In the genomic region with DNA sequence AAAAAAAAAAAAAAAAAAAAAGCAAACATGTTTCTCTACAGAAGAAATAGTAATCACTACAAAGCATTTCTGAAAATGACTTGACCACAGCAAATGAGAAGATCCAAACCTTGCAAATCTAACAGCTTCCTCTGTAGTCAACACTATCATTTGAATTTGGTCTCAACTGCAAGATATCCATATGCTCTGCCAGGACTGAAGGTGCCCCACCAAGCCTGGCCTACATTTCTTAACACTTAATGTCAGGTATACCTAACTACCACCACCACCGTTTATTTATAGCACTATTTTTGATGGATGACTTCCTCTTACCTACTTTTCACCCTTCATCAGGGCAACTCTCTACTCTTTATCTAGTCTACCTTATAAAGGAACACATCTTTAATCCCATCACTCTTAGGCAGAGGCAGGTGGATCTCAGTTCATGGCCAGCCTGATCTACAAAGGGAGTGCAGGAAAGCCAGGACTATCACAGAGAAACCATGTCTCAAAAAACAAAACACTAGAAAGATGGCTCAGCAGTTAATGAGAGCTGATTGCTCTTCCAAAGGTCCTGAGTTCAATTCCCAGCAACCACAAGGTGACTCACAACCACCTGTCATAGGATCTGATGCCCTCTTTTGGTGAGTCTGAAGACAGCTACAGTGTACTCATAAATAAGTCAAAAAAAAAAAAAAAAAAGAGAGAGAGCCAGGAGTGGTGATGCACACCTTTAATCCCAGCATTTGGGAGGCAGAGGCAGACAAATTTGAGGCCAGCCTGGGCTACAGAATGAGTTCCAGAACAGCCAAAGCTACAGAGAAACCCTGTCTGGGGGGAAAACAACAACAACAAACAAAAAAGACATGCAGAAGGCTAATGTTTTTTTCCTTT, we compare ENCODE assay signal across 9 mouse cellular contexts. TPM values are rescaled to one million over a fixed set of nuclear protein-coding genes. Genes with fewer than 3 reads are reported as not detected.
DNase-seq lines count a peak whose midpoint lies in the region; ATAC-seq and TF ChIP-seq lines count a peak whose summit lies in the region.
"Had no signal": no experiment of that assay in that cellular context is flagged by ENCODE, and none has a peak within 500 bp of the region (broad histone marks: within the 10 kb centered on the region; RNA-seq: fewer than 3 reads in every experiment).

No protein-coding gene starts in this region.

- H3K4me2 ChIP-seq in heart, postnatal 0 days (ENCODE audit: low read depth, low read length): peak overlapping the region; percentile 65
- H3K4me2 ChIP-seq in hindbrain, embryonic 15.5 days: peak overlapping the region; percentile 83
- H3K4me2 ChIP-seq in midbrain, embryonic 14.5 days (ENCODE audit: low read length): peak overlapping the region; percentile 77

- H3K27me3 ChIP-seq in heart, postnatal 0 days (ENCODE audit: control insufficient read depth, insufficient read depth, low read length): no peaks in the 10 kb centered on the region
- H3K27me3 ChIP-seq in MEL (ENCODE audit: control insufficient read depth in 1 of 2, insufficient read depth in 2 of 2, low read length in 2 of 2): no peaks in the 10 kb centered on the region
- no peaks in the 10 kb centered on the region for H3K27me3 ChIP-seq in hindbrain, embryonic 15.5 days
- no peaks in the 10 kb centered on the region for H3K27me3 ChIP-seq in midbrain, embryonic 14.5 days (ENCODE audit: control insufficient read depth, insufficient read depth, low read length)

- no peak for TF ChIP-seq POLR2A in MEL (IDR thresholded peaks at IDR 0.05; ENCODE audit: control insufficient read depth in 1 of 2, insufficient read depth in 1 of 2, low read depth in 1 of 2, low read length in 2 of 2, poor library complexity in 1 of 2)

- no peak for TF ChIP-seq RAD21 in MEL (IDR thresholded peaks at IDR 0.05; ENCODE audit: low read depth, low read length)

- peaks cover 21% of the 10 kb centered on the region for H3K4me1 ChIP-seq in heart, postnatal 0 days (ENCODE audit: control insufficient read depth, insufficient read depth)
- peaks cover 9 to 17% of the 10 kb centered on the region in 2 experiments for H3K4me1 ChIP-seq in MEL (ENCODE audit: control insufficient read depth in 1 of 2, insufficient read depth in 2 of 2, low read length in 2 of 2)
- peaks cover 47% of the 10 kb centered on the region for H3K4me1 ChIP-seq in hindbrain, embryonic 15.5 days (replicated peaks)
- H3K4me1 ChIP-seq in midbrain, embryonic 14.5 days (ENCODE audit: control insufficient read depth, insufficient read depth, low read length): peaks cover 35% of the 10 kb centered on the region

- no peak overlapping the region for H3K9ac ChIP-seq in heart, postnatal 0 days (replicated peaks; ENCODE audit: low read depth, low read length)
- peak overlapping the region; percentile 63 for H3K9ac ChIP-seq in MEL (ENCODE audit: control insufficient read depth, low read depth, low read length, poor library complexity, severe bottlenecking)
- H3K9ac ChIP-seq in hindbrain, embryonic 15.5 days: no peak overlapping the region
- no peak overlapping the region for H3K9ac ChIP-seq in midbrain, embryonic 14.5 days (replicated peaks; ENCODE audit: low read length)

- H3K9me3 ChIP-seq in heart, postnatal 0 days (replicated peaks; ENCODE audit: control insufficient read depth, low read length): no peaks in the 10 kb centered on the region
- H3K9me3 ChIP-seq in MEL (replicated peaks; ENCODE audit: insufficient read depth, low read length): no peaks in the 10 kb centered on the region
- H3K9me3 ChIP-seq in hindbrain, embryonic 15.5 days: no peaks in the 10 kb centered on the region
- H3K9me3 ChIP-seq in midbrain, embryonic 14.5 days (ENCODE audit: control insufficient read depth, low read length): no peaks in the 10 kb centered on the region

- H3K79me2 ChIP-seq in MEL (ENCODE audit: control insufficient read depth, insufficient read depth, low read length, poor library complexity): peaks cover 52% of the 10 kb centered on the region

- peaks cover 7% of the 10 kb centered on the region for H3K36me3 ChIP-seq in heart, postnatal 0 days (replicated peaks; ENCODE audit: control insufficient read depth, insufficient read depth, low read length)
- peaks cover 14 to 49% of the 10 kb centered on the region in 2 experiments for H3K36me3 ChIP-seq in MEL (ENCODE audit: control insufficient read depth in 1 of 2, insufficient read depth in 2 of 2, low read length in 2 of 2)
- peaks cover 13% of the 10 kb centered on the region; the same call in 1 of the 2 replicates for H3K36me3 ChIP-seq in hindbrain, embryonic 15.5 days
- H3K36me3 ChIP-seq in midbrain, embryonic 14.5 days (ENCODE audit: control insufficient read depth, insufficient read depth, low read length): peaks cover 8% of the 10 kb centered on the region

- no peak for DNase-seq in heart, postnatal 0 days (ENCODE audit: low spot score)
- DNase-seq in heart, postnatal 4 days: no peak
- DNase-seq in MEL (ENCODE audit: low read depth, low spot score): peak; percentile 49
- no peak for DNase-seq in midbrain, embryonic 14.5 days
- DNase-seq in cerebellum, adult 11-12 months: no peak
- no peak for DNase-seq in kidney, postnatal 36 days
- no peak for DNase-seq in kidney, postnatal 4 days

- H3K27ac ChIP-seq in heart, postnatal 0 days (ENCODE audit: low read depth): no peak overlapping the region
- H3K27ac ChIP-seq in MEL (ENCODE audit: control insufficient read depth, low read depth, low read length): peak overlapping the region; percentile 19; the same call in 1 of the 2 replicates
- no peak overlapping the region for H3K27ac ChIP-seq in hindbrain, embryonic 15.5 days (replicated peaks)
- H3K27ac ChIP-seq in midbrain, embryonic 14.5 days (replicated peaks; ENCODE audit: low read depth, low read length): no peak overlapping the region

- 49% methylated on average over 1 of the region's 1 CpGs for WGBS in heart, postnatal 0 days
- 79% methylated on average over 1 of the region's 1 CpGs for WGBS in hindbrain, embryonic 15.5 days
- WGBS in midbrain, embryonic 14.5 days: 93% methylated on average over 1 of the region's 1 CpGs

- no peak for TF ChIP-seq EP300 in heart, postnatal 0 days (IDR thresholded peaks at IDR 0.05; ENCODE audit: low read depth)
- TF ChIP-seq EP300 in MEL (IDR thresholded peaks at IDR 0.05; ENCODE audit: low read depth in 1 of 2, low read length in 2 of 2): no peak

- no peak for TF ChIP-seq CTCF in heart, postnatal 0 days (IDR thresholded peaks at IDR 0.05; ENCODE audit: low read depth)
- no peak for TF ChIP-seq CTCF in MEL (IDR thresholded peaks at IDR 0.05 in 2 of 3, conservative IDR thresholded peaks at IDR 0.05 in 1 of 3; ENCODE audit: control insufficient read depth in 1 of 3, insufficient read depth in 1 of 3, low read depth in 2 of 3, low read length in 3 of 3, poor library complexity in 1 of 3, severe bottlenecking in 1 of 3)

- no peak for ATAC-seq in heart, postnatal 0 days (ENCODE audit: insufficient read depth, low read depth)
- ATAC-seq in hindbrain, embryonic 15.5 days (ENCODE audit: low FRiP score, low read depth): no peak
- no peak for ATAC-seq in midbrain, embryonic 14.5 days (ENCODE audit: low FRiP score, low TSS enrichment)

- peak overlapping the region; percentile 85; the same call in 1 of the 2 replicates for H3K4me3 ChIP-seq in heart, postnatal 0 days (ENCODE audit: low read depth, low read length)
- H3K4me3 ChIP-seq in MEL (ENCODE audit: control insufficient read depth in 1 of 2, insufficient read depth in 1 of 2, low read depth in 2 of 2, low read length in 2 of 2): peak overlapping the region; percentile 54 to 81
- H3K4me3 ChIP-seq in hindbrain, embryonic 15.5 days: peak overlapping the region; percentile 78
- peak overlapping the region; percentile 99 for H3K4me3 ChIP-seq in midbrain, embryonic 14.5 days (replicated peaks; ENCODE audit: low read depth, low read length)

TF ChIP-seq in MEL, 35 proteins besides CTCF, POLR2A, EP300 and RAD21 (continues in another document):
- TF ChIP-seq ETS1 (IDR thresholded peaks at IDR 0.05; ENCODE audit: low read depth, low read length): 0 out of 2 replicates have a peak, but pooled peaks have one; percentile 19
- TF ChIP-seq CHD1 (IDR thresholded peaks at IDR 0.05; ENCODE audit: low read depth, low read length): peak; percentile 79; the same call in 1 of the 2 replicates
- no peak for TF ChIP-seq ZKSCAN1 (IDR thresholded peaks at IDR 0.05; ENCODE audit: low read depth, low read length)
- no peak for TF ChIP-seq USF2 (IDR thresholded peaks at IDR 0.05; ENCODE audit: borderline replicate concordance in 1 of 2, insufficient read depth in 1 of 2, low read depth in 1 of 2, low read length in 2 of 2)
- peak; percentile 83 for TF ChIP-seq ZNF384 (IDR thresholded peaks at IDR 0.05; ENCODE audit: low read depth, low read length)
- no peak for TF ChIP-seq UBTF (IDR thresholded peaks at IDR 0.05; ENCODE audit: borderline replicate concordance, insufficient read depth, low read depth, low read length)

RNA-seq across cellular contexts. Expression of a gene that starts 2.3 kb away (rescaled TPM):
- total RNA-seq in heart, postnatal 0 days (2014; rRNA removed; ENCODE audit: low replicate concordance): 42.4 and 101 TPM in 2 replicates
- polyA plus RNA-seq in heart, postnatal 0 days (2015; fragmentation: Nextera tagmentation; extraction: Ambion mirVana): 170 and 177 TPM in 2 replicates
- 100 to 1,000 TPM; 183 to 190 TPM for total RNA-seq in heart, postnatal 4 days (2021)
- total RNA-seq in MEL (2012; rRNA removed): 272 and 346 TPM in 2 replicates
- 1,000 to 10,000 TPM in 1 of 2 experiments, 100 to 1,000 TPM in 1; 626 to 3,096 TPM for polyA plus RNA-seq in MEL (2012; ENCODE audit: insufficient read depth in 1 of 2, insufficient read length in 2 of 2, low read depth in 1 of 2, low replicate concordance in 2 of 2, missing spikeins in 1 of 2)
- 445 and 453 TPM in 2 replicates for polyA plus RNA-seq in hindbrain, embryonic 15.5 days (2015; fragmentation: Nextera tagmentation; extraction: Ambion mirVana)
- polyA plus RNA-seq in midbrain, embryonic 14.5 days (2014; fragmentation: Nextera tagmentation; extraction: Ambion mirVana): 473 and 549 TPM in 2 replicates

RNA-seq across cellular contexts. Expression of a gene that starts 9.0 kb away (rescaled TPM):
- total RNA-seq in heart, postnatal 0 days (2014; rRNA removed; ENCODE audit: low replicate concordance): 0.08 and 0.35 TPM in 2 replicates
- 21.8 and 23.5 TPM in 2 replicates for polyA plus RNA-seq in heart, postnatal 0 days (2015; fragmentation: Nextera tagmentation; extraction: Ambion mirVana)
- total RNA-seq in heart, postnatal 4 days (2021): under 1 TPM; 0.55 to 0.59 TPM
- 3.7 and 4.8 TPM in 2 replicates for total RNA-seq in MEL (2012; rRNA removed)
- polyA plus RNA-seq in MEL (2012; ENCODE audit: insufficient read depth in 1 of 2, insufficient read length in 2 of 2, low read depth in 1 of 2, low replicate concordance in 2 of 2, missing spikeins in 1 of 2): 10 to 100 TPM in 1 of 2 experiments, not detected in 1; 36.0 TPM
- polyA plus RNA-seq in hindbrain, embryonic 15.5 days (2015; fragmentation: Nextera tagmentation; extraction: Ambion mirVana): 47.9 and 52.4 TPM in 2 replicates
- 39.5 and 57.3 TPM in 2 replicates for polyA plus RNA-seq in midbrain, embryonic 14.5 days (2014; fragmentation: Nextera tagmentation; extraction: Ambion mirVana)
- total RNA-seq: gastrocnemius, adult 8-10 months had no signal

RNA-seq across cellular contexts. Expression of a gene that starts 59.3 kb away (rescaled TPM):
- total RNA-seq in heart, postnatal 0 days (2014; rRNA removed; ENCODE audit: low replicate concordance): not detected in 2 replicates
- polyA plus RNA-seq in heart, postnatal 0 days (2015; fragmentation: Nextera tagmentation; extraction: Ambion mirVana): not detected in 2 replicates
- not detected for total RNA-seq in heart, postnatal 4 days (2021)
- not detected in 2 replicates for total RNA-seq in MEL (2012; rRNA removed)
- not detected for polyA plus RNA-seq in MEL (2012; ENCODE audit: insufficient read depth in 1 of 2, insufficient read length in 2 of 2, low read depth in 1 of 2, low replicate concordance in 2 of 2, missing spikeins in 1 of 2)
- polyA plus RNA-seq in hindbrain, embryonic 15.5 days (2015; fragmentation: Nextera tagmentation; extraction: Ambion mirVana): 0.05 TPM in 1 of 2 replicates, not detected in the other
- not detected in 2 replicates for polyA plus RNA-seq in midbrain, embryonic 14.5 days (2014; fragmentation: Nextera tagmentation; extraction: Ambion mirVana)
- total RNA-seq: gastrocnemius, adult 8-10 months had no signal
